Mouse (Mus musculus): ENCODE measurements around the gene Thrb.

The Thrb gene

DNA sequence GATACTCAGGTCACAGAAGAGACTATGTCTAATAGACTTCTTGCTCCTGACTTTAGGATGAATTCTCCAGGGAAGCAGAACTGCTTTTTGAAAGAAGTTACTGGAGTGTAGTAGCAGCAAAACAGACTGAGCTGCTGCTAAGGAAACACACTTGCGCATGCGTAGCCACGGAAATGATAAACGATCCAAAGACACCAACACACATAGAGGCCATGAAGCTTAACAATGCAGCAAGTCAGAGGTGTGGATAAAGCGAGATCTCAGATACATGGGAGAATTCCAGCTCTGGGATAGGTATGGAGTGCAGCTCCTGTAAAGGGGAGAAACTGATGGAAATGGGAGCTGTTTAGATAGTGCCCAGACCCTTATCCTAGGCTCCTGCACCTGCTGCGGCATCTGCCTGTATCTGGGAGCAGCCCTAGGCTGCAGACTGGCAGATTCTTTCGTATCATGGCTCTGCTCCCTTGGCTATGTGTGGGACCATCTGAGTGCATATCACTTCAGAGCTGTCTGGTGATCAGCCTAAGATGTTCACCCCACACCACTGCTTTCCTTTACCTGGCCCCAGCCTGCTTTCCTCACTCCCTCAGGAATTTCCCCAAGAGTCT is 53.3 kb downstream of the Thrb start:
- no peak for DNase-seq (ENCODE audit: low spot score)

DNA sequence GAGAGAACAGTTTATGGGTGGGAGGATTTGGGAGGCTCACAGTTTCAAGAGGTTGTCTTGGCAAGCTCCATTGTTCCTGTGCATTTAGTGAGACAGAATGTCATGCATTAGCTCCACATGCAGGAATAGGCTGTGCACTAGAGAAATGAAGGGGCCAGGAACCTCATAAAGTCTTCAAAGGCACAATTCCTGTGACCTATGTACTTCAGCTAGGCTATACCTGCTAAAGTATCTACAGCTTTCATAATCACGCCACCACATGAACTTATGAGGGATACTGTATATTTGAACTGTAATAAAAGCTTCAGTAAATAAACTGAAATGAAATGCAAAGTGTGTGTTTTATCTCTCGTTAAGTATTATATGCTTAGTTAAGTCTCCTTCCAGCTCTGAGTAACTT is 59.4 kb downstream of the Thrb start:
- DNase-seq (ENCODE audit: low spot score): no peak

DNA sequence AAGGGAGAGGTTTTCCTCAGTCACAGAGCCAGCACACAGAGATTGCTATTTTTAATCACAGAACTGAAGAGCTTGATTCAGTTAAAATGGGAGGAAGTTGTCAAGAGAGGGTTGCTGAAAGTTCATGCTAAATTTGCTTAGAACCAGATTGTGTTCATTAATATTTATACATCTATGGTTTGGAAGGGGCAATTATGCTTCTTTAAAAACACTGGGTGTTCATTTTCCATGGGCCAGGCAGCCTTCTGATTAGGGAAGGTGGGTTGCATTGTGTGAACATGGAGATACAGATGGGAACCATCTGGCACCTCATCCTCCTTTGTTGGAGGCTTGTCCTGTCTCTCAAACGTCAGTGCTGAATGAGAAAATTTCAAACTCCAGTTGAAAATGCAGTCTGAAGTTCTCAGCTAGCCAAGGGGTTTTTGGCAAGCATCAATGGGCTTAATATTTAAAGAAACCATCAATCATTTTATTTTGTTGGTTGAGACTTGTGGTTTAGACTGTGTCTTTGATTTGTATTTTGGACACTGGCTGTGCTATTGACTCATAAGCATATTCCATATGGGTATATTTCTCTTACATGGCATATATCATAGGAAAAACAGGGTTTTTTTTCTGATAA is 62.9 kb downstream of the Thrb start:
- no peak for DNase-seq (ENCODE audit: low spot score)

DNA sequence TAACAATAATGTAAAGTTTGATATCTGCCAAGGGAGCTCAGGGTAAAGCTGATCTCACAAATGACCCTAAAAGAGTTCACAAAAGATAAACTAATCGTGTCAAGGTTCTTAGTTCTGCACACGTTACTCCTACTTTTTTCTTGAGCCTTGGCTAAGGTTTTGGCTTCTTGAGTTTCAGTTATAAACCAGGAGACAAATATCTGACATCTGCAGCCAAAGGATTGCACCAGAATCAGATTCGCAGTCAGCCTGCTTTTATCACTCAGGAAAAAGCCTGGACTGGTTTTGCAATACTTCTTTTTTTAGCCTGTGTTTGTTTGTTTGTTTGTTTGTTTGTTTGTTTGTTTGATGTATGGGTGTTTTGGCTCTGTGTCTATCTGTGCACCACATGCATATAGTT is 64.5 kb downstream of the Thrb start:
- DNase-seq (ENCODE audit: low spot score): no peak

DNA sequence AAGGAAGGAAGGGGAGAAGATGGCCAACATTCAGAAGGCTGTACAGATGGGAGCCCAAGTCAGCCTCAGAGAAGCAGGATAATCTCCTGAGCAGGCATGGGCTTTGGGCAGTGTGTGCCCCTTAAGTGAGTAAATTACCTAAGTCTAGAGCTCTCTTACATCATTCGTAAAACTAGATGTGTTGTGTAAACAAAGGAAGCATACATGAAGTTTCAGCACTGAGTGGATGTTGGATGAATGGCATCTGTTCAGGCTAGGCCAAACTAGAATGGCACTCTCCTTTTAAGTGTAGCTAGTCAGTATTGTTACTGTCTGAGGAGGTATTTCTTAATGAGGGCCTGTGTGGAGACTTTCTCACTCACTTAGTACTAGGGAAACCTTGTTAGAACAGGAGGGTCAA is 66.8 kb downstream of the Thrb start:
- no peak for DNase-seq (ENCODE audit: low spot score)

DNA sequence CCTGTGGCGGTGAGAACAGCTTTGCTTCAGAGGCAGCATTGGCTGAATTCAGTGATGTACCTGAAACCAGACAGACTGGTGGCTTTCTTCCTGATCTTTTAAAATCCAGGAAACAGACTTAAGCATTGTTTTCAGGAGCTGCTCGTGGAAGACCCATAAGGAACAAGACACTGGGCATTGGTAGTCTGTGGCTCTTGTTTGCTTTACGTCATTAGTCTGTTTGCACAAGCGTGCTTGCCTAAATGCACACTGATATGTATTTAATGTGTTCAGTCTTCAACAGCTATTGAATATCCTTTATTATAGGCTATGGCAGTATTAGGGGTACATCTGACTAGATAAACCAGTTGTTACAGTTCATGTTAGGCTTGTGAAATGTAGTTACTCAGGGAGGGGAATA is 67.8 kb downstream of the Thrb start:
- DNase-seq (ENCODE audit: low spot score): no peak

DNA sequence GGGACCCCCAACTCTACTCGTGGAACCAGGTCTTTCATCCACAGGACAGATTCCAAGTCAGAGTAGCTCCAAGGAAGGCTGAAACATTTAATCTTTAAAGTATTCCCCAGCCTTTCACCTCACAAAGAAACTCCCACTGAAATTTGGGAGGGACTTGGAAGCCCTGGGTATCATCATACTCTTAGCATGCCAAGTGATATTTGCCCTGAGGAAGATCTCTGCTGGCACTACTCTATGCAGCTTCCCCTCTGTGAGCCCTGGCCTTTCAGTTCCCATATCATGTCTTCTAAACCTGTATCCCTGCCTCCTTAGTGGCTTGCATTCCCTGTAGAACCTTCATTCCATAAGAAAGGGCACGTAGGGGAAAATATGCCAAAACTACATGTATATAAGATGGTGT is 68.8 kb downstream of the Thrb start:
- no peak for DNase-seq (ENCODE audit: low spot score)

DNA sequence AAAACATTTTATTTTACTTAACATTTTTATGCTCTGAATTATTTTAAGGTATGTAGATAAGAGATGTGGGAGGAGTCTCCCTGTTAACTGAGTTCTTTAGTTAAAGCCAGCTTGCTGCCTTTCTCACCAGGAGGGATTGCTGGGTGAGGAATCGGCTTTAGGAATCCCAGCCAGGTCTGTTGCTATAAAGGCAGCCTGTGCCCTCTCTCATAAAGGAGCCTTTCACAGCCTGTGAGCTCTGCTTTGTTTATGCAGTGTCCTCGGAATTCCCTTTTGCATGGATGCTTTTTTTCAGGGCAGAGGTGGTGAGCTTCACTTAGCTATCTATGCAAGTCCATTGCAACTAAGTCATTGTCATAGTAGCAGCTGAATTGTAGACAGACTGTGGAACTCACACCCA is 71.0 kb downstream of the Thrb start:
- DNase-seq (ENCODE audit: low spot score): no peak

DNA sequence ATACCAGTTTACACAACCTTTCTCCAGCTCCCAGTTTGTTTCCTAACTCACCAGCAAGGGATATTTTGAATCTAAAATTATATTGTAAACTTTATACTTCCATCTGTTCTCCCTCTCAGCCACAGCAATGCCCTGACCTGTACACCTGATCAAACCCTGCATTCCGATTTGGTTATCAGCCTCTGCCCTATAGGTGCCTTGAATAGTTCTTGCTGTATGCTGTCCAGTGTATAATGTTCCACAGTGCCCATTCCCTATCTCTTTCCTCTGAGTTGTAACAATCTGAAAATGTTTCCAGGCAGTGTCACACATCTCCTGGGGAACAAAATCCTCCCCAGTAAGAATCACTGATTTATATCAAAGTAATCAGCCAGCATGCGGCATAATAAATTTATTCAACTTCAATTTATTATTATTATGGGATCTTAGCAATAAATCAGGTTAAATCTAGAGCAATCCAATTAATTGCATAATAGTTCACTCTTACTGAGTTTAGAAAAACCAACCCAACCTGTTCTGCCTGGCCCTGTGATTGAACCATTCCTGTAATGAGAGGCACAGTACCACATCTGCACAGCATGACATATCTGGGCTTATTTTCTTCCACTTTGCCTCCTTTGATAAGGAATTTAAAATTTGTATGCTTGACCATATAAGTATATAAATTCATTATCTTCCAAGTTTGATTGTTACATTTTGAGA is 73.2 kb downstream of the Thrb start:
- DNase-seq (ENCODE audit: low spot score): no peak

DNA sequence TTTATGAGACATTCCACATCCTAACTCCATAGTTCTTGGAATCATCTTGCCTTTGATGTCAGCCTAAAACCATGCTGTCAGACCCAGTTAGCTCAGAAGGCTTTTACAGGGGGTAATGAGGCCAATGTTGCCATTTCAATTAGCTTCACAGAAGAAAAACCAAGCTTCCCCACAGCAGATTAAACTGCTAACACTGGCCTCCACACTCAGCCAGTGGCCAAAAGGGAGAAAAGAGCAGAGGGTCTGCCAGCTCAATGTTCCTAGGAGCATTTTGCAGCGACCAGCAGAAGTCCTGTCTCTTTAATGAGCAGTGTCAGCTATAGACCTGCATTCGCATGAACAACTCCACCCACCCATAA is 73.7 kb downstream of the Thrb start:
- no peak for DNase-seq (ENCODE audit: low spot score)

DNA sequence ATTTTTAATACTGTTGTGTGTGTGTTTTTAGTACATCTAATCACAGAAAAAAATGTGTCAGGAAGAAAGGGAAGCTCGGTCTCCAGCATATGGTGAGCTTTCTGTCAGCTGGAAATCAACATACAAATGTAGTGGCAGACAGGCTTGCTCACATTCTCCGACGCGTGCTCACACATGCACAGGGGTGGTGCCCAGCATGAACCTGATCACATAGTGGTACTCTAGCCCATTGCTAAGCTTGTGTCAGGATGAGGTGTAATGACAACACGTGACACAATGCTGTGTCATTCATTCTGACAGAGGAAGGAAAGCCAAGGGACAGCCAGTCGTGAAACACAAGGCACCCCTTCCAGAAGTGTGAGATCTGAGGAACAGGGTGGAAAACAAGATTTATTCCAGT is 75.4 kb downstream of the Thrb start:
- no peak for DNase-seq (ENCODE audit: low spot score)

DNA sequence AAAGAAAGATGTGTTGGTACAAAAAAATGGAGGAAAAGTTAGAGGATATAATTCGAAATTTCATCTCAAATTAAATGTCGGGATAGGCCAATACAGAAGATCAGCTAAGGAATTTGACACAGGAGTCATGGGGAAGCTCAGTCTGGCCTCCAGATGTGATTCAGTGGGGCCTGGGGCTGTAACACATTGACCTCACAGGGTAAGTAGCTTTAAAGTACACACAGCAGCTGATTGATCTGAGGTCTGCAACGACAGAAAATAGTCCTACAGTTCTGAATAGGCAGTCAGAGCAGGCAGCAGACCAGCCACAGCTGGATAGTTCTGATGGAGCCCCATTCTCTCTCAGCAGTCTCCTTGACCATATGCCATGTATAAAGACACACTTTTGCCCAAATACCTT is 80.8 kb downstream of the Thrb start:
- no peak for DNase-seq (ENCODE audit: low spot score)

DNA sequence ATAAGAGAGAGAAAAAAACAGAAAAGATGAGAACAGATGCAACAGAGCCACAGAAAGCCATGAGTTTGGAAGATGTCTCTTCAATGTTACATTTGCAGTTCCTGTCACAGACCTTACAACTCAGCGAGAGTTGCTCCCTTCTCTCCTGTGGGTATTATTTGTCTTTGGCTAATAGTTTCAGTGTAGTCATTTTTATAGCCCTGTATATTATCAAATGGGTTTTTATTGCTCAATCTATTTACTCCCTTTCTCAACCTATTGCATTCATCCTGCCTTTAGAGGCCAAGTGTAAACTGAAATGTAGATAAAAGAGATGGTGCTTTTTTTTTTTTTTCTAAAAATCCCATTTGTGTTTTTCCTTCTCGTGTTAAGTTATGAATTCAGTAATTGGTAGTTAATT is 82.2 kb downstream of the Thrb start:
- no peak for DNase-seq (ENCODE audit: low spot score)

DNA sequence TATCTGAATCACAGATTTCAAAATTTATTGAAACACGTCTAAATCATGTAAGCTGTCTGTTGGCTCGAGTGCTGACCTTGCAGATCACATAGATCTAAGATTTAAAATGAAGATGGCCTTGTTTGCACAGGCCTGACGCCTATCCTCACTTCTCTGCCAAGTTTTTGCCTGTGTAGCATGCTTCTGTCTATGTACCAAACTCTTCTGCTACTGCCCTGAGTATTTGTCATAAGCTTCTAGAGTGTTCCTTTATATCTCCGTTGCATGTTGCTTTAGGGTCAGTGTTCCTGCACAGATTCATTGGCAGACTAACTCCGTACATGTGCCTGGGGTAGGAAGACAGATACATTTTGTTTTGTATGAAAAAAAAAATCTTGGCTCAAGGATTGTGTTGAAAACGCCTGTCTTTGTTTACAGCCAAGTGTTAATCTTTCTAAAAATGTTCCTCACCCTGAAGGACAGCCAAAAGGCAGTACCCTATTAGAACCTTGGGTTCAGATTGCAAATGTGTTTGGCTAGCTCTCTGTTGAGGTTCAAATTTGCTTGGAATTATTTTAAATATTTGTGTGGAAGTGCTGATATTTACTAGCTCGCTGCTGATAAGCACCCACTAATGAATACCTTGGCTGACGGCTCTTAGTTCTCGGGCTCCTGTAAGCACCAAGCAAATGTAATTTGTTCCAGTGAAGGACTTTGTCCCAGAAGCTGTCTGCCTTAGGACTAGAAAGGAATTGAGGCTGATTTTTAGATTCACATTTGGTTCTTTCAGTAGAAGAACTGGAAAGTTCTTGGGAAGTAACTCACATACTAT is 83.0 kb downstream of the Thrb start:
- no peak for DNase-seq (ENCODE audit: low spot score)

DNA sequence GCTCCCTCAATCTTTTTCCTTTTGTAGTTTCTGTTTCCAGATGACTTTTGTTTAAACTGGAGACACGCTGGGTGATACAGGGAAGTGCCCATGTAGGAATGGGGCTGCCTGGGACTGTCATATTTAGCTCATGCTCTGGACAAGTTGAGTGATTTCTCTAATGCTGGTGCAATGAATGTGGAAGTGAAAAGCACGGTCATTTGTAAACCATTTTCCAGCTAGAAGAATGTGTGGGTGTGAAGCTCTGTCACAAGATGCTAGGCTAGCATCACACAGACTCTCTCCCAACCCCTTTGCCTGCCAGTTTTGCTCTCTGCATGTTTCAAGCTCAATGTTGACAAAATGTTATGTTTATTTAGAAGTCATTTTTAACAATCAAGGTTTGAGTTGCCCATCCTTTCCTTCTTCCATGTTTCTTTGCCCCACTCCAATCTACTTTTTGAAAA is 83.7 kb downstream of the Thrb start:
- DNase-seq (ENCODE audit: low spot score): no peak

DNA sequence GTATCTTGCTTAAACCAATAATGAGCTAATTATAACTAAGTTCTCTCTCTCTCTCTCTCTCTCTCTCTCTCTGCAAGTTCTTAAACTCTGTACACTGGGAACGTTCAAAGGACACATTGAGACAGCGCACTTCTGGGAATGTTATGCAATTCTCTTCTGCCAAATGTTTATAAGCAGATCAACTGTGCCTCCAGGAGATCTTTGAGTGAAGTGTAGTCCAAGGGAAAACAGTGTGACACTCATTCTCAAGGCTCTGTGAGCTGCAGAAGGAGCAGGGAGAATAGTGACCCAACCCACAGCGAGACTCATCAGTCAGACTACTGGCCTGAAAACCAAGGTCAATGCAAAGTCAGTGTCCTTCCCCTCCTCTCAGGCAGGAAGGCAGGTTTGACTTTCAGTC is 87.9 kb downstream of the Thrb start:
- no peak for DNase-seq (ENCODE audit: low spot score)

DNA sequence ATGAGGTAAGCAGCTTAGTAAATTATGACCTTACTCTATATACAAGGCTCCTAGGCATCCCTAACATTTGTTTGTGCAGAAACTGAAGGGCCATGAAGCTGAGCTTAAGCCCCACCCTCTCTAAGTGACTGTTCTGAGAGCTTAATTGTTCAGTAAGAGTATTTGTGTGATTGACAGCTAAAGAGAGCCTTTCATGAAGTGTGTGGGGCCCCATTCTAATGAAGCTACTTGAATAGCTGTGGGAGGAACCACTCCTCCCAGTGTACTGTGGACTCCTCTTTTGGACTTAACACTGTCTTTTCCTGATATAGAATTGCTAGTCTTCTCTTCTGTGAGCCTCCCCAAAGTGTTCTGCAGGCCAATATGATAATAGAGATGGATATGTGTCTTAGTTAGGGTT is 88.9 kb downstream of the Thrb start:
- no peak for DNase-seq (ENCODE audit: low spot score)

DNA sequence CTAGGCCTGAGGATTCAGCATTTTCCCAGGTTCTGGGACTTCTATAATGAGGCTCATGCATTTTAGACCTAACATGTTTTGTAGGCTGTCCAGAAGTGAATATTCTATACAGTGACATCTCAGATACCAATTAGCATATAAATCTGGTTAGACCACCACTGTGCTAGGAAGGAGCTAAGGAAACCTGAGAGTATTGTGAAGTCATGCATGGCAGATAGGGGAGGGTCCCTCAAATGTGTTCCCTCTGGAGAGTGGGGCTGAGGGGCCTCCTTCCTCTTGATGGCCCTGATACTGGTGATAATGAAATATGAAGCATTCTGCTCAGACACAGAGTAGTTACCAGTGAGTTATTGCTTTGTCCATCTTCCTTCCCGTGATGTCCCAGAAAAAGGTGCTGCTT is 91.8 kb downstream of the Thrb start:
- DNase-seq (ENCODE audit: low spot score): no peak

DNA sequence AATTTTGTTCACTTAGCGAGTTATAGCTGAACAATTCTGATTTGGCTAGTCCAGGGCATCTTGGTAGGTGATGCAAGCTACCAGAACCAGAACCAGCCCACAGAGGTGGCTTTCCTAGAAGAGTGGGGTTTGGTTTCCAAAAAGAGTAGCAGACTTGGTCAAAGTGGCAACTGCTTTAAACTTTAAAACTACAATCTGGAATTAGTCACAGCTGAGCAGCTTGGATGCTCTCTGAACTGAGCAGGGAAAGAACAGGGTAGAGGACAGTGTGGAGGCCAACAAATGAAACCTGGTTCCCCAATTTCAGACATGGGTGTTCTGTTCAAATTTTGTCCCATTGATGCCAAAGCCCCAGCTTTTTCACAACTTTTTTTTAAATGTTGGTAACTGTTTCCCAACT is 93.4 kb downstream of the Thrb start:
- no peak for DNase-seq (ENCODE audit: low spot score)

DNA sequence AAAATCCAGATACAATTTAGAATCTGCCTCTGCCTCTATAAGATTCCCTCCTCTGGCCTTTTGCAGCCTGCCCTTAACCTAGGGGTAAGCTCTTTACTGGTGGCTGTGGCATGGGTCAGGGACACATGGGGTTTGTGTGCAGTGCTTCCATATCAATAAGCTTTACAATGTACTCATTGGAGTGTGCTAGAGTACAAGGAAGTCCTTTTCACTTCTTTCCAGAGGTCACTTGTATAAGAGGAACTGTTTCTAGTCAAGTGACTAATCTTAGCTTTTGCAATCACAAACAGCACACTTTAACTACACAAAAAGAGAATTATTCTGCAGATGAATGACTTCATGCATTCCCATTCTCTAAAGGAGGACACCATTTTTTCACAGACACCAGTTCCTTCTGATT is 96.7 kb downstream of the Thrb start:
- no peak for DNase-seq (ENCODE audit: low spot score)

DNA sequence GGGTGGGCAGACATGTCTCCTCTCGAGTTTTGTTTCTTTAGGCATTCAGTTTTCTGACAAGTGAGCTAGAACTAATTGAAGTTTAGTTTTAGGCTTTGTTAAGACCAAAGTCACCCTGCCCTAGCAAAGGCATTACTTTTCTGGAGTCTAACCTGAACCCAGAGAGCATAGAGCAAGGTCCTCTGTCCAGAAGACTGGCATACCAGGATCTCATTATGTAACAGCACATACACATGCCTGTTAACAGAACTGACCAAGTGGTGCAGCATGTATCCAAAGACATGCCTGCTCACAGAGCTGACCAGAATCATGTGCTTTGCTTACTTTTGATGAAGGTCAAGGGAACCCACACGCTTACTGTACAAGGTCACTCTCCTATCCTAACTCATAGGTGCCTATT is 107.9 kb downstream of the Thrb start:
- no peak for DNase-seq (ENCODE audit: low spot score)

DNA sequence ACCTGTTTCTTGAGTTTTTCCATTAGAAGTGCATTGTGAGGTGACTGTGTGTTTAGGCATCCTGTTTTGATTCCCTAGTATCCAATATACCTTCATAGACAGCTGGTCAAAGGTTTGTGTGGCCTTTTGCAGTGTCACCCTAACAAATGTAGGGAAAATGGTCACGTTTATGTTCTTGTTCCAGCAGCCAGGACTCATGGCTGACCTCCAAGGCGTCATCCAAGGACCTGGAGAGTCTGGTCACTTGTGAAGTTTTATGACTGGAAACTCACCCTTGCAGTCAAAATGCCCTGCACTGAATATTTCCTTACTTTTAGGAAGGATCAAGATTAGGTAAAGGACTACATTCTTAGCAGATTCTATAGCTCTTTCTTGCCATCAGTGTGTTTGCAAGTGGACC is 114.3 kb downstream of the Thrb start:
- DNase-seq (ENCODE audit: low spot score): no peak

DNA sequence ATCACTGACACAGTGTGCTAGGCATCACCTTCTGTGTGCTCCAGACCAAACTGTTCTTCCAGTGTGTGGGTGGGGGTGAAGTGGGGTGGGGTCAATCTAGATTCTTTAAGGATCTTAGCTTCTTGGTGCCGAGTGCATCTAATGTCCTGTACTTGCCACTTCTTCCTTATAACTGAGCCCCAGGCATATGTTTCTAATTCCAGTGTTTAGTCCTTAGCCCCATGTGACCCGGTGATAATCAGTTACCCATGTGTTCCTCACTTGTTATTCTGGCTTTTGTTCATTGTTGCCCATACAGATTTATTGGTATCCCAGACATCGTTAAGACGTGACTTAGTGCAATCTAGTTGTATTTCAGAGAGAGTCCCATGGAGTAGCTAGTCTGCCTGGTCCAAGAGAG is 121.9 kb downstream of the Thrb start:
- DNase-seq (ENCODE audit: low spot score): no peak
